Mouse (Mus musculus): ENCODE results near the gene Uso1. TPM values are rescaled to one million over a fixed set of nuclear protein-coding genes. Genes with fewer than 3 reads are reported as not detected.

Gene Uso1
- 10 to 100 TPM; 42.4 to 45.4 TPM for total RNA-seq (2023)

DNA sequence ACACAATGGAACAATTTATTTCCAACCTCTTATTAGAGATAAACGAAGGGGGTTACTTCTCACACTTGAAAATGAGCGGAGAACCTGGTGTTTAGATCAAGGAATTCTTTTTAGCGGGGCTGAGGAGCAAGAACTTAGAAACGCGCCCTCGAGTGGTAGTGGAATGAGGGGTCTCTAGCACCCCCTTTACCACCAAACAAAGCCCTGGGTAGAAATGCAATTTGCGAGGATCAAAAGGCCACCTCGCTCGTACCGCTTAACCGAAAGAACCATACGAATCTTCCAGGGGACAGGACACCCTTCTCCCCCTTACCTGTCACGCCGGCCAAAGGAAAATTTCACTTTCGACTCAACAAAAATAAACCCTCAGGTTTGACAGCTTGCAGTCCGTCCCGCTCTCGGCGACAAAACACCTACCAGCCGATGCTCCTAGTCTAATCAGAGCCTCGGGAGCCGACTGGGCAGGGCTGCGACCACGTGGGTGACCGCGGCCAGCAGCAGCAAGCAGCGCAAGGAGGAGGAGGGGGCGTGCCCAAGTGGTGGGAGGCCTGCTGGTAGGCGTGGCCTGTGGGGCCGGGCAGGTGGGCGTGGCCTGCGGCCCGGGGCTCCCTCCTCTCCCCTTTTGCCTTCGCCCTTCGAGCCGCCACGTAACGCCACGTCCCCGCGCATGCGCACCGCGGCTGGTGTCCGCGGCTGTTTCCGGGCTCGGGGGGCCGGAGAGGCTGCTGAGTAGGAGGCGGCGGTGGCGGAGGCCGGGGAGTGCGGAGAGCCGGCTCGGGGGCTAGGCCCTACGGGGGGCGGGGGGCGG is at the start of gene Uso1:
Uso1 (plus strand) TSS at position 700 of the 808 bp plus-strand sequence.

DNA sequence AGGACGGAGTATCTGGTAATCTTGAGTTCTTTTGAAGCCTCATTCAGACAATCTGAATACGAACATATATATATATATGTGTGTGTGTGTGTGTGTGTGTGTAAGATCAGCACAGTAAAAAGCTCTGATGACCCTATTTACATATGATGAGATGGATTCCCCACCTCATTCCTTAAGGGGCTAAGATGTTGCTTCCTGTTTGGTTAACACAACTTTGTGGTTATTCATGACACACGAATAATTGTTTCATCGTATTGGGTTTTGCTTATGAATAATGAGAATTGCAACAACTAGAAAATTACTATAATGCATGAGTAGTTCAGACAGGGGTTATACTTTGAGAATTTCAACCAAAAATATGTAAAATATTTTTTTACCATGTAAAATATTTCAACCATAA is 77.6 kb downstream of the Uso1 start, which contains the start of gene U90926:
U90926 (minus strand) TSS at position 101 of the 400 bp plus-strand sequence.

Other genes with a start within 250 kb of the Uso1 start
- 10 to 100 TPM; 71.1 to 78.9 TPM for gene Rchy1, start 174.9 kb upstream of the Uso1 start, total RNA-seq (2023)
- not detected for gene Odaph, start 150.5 kb upstream of the Uso1 start, total RNA-seq (2023)
- under 1 TPM; 0.46 to 0.60 TPM for gene Cdkl2, start 94.1 kb upstream of the Uso1 start, total RNA-seq (2023)
- 10 to 100 TPM; 51.5 to 61.9 TPM for gene G3bp2, start 54.2 kb upstream of the Uso1 start, total RNA-seq (2023)
- not detected for gene U90926, start 77.5 kb downstream of the Uso1 start, total RNA-seq (2023)
- 1 to 10 TPM in 1 of 2 experiments, under 1 TPM in 1; 0.96 to 1.1 TPM for gene Ppef2, start 118.3 kb downstream of the Uso1 start, total RNA-seq (2023)
- gene Naaa, start 140.2 kb downstream of the Uso1 start, total RNA-seq (2023): 10 to 100 TPM; 74.1 to 87.0 TPM
- 10 to 100 TPM; 19.5 to 19.6 TPM for gene Sdad1, start 172.5 kb downstream of the Uso1 start, total RNA-seq (2023)
- gene Cxcl9, start 190.1 kb downstream of the Uso1 start, total RNA-seq (2023): under 1 TPM in 1 of 2 experiments, not detected in 1; 0.22 TPM
- gene Art3, start 193.9 kb downstream of the Uso1 start, total RNA-seq (2023): under 1 TPM in 1 of 2 experiments, not detected in 1; 0.59 TPM
- gene Cxcl10, start 211.0 kb downstream of the Uso1 start, total RNA-seq (2023): 1 to 10 TPM; 6.3 to 8.0 TPM

Data from neutrophil, adult 83 days (primary cell).